Mouse (Mus musculus): ENCODE measurements around the gene Olfm2. TPM values are rescaled to one million over a fixed set of nuclear protein-coding genes. Genes with fewer than 3 reads are reported as not detected.
"Not testable (repeated sequence)": the region's sequence is repeated elsewhere in the genome, so short reads cannot be mapped to it uniquely, and the experiment has no call there.

Olfm2 gene
- total RNA-seq, 2 experiments from 2014 or later = 160 to 193 TPM

DNA sequence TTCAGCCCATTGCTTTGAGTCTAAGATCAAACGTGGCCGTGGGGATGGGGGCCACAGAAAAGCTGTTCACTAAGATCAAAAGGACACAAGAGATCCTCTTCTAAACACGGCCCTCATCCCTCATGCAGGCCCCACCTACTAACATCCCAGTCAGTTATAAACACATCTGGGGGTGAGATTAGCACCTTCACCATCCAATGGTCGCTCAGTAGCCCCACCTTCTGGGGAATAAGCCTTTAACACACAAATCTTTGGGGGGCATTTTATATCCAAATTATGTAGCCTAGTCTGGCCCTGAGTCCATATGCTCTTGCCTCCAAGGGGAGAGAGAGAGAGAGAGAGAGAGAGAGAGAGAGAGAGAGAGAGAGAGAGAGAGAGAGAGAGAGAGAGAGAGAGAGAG is 40.2 kb downstream of the Olfm2 start:
- no peak for DNase-seq (ENCODE audit: low spot score in 2 of 2)
- intact Hi-C loops (cut with DNase I) = no loop called here

- DNase-seq (ENCODE audit: low spot score in 2 of 2) = no peak
- intact Hi-C loops (cut with DNase I) = no loop called here
Measured at GRCm38 (mm10) chr9:20705420-20705819, 40.7 kb downstream of the Olfm2 start.

DNA sequence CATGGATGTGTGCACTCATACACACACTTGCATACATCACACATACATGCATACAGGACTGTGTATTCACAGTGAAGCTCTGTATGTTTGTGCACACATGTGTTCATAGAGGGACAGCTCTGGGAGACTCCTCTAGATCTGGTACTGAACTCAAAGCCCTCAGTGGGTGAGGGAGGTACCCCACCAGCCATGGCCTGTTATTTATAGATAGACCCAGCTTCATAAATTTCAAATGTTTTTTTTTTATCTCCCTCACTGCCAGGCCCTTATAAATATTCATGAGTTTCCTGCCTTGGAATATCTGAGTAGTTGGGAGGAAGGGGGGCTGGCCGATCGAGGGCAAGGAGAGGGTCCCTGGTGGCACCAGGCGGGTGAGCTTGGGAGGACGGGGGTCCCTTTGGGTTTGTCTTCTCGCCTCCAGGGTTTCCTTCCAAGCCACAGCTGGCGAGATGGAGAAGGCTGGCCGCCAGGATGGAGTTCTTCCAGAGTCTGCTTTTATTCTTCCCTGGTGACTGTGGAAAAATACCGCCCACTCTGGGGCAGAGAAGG is 42.2 kb downstream of the Olfm2 start:
- intact Hi-C loops (cut with DNase I) = no loop called here
- peak; percentile 57 to 63 for DNase-seq (ENCODE audit: low spot score in 2 of 2)

GRCm38 (mm10) chr9:20697466-20697865 is 48.7 kb downstream of the Olfm2 start:
- no peak for DNase-seq (ENCODE audit: low spot score in 2 of 2)
- intact Hi-C loops (cut with DNase I) = no loop called here

DNA sequence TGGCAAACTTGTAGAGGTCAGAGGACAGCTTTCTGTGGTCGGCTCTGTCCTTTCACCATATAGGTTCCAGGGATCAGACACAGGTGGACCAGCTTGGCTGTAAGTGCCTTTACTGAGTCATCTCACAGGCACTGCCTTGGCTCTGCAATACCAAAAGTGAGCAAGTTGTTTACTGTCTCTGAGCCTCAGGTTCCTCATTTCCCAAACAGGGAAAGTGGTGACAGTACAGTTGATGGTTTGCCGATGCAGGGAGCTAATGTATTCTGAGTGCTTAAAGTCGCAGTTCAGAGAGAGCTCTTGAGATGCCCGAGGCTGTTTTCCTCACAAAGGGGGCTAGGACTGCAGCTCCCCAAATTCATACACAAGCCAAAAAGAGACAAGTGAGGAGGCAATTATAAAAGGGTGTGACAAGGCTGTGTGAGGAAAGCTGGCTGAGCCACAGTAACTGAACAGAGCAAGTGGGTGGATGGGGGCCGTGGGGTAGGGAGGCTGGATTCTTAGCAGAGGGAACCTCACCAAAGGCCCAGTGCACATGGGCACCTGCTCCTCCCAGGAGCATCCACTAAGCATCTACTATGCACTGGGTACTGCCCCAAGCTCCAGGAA is 49.9 kb downstream of the Olfm2 start:
- intact Hi-C loops (cut with DNase I) = no loop called here
- peak in 1 of 2 experiments; percentile 50 for DNase-seq (ENCODE audit: low spot score in 2 of 2)

DNA sequence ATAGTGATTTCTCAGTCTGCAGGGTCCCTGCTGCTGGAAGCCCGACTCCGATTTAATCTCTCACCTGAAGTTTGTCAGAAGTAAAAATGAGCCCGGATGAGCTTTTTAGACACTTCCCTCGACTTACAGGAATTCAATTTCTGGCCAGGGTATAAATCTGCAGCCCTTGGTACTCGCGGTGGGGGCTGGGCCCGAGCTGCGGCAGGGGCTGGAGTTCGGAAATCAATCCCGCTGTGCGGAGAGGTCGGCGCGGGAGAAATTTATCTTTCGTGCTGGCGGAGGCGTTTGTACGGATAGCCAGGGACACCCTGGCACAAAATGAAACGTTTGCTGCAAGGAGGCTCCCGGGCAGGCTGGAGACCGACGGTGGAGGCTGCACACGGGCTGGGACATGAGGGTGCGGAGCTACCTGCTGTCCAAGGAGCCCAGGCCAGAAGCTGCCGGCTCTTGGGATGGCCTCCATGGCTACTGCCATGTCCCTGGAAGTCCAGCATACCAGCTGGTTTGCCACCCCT is 51.4 kb downstream of the Olfm2 start:
- intact Hi-C loops (cut with DNase I) = no loop called here
- DNase-seq (ENCODE audit: low spot score in 2 of 2) = no peak

DNA sequence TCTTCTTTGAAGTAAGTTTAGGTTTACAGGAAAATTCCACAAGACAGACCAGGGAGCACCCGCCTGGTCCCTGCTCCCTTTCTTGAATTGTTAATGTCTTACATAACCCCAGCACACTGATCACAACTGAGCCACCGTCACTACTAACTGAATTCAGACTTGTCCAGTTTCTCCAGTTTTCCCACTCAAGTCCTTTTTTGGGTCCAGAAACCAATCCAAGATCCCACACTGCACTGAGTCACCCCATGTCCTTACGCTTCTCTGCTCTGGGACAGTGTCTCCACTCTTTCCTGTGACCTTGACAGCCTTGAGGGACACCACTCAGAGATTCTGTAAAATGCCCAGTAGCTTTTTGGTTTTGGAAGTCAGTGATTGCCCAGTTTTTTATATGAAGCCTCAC is 53.3 kb downstream of the Olfm2 start:
- no peak for DNase-seq (ENCODE audit: low spot score in 2 of 2)
- intact Hi-C loops (cut with DNase I) = no loop called here

GRCm38 (mm10) chr9:20690449-20690848 is 55.7 kb downstream of the Olfm2 start:
- DNase-seq (ENCODE audit: low spot score in 2 of 2); intact Hi-C loops (cut with DNase I): not testable (repeated sequence)

- intact Hi-C loops (cut with DNase I) = loop anchor here (5.0 kb wide), 1 partner anchor 37 kb away; no protein-coding TSS in a partner anchor
- DNase-seq (ENCODE audit: low spot score in 2 of 2) = no peak
Measured at GRCm38 (mm10) chr9:20689913-20690312, 56.2 kb downstream of the Olfm2 start.

DNA sequence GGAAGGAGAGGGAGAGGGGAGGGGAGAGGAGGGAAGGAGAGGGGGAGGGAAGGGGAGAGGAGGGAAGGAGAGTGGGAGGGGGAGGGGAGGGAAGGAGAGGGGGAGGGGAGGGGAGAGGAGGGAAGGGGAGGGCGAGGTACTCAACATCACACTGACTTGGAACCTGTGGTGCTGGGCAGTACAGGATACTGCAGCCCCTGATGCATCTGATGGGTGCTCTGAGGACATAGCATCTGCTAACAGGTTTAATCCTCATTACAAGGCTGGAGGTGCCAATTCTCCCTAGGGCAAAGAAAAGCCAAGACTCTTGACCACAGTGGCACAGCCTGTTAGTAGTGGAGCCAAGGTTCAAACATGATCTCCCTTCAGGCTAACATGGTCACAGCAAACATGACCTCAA is 56.7 kb downstream of the Olfm2 start:
- intact Hi-C loops (cut with DNase I) = loop anchor here (5.0 kb wide), 1 partner anchor 38 kb away; no protein-coding TSS in a partner anchor
- DNase-seq (ENCODE audit: low spot score in 2 of 2) = no peak

- peak; percentile 74 to 76 for DNase-seq (ENCODE audit: low spot score in 2 of 2)
Measured at GRCm38 (mm10) chr9:20685081-20685861, 60.9 kb downstream of the Olfm2 start.

GRCm38 (mm10) chr9:20682389-20682722 is 63.8 kb downstream of the Olfm2 start:
- intact Hi-C loops (cut with DNase I) = no loop called here
- DNase-seq (ENCODE audit: low spot score in 2 of 2) = peak in 1 of 2 experiments; percentile 60

More at GRCm38 (mm10) chr9:20685081-20685861, 60.9 kb downstream of the Olfm2 start:
- intact Hi-C loops (cut with DNase I) = loop anchor here (5.0 kb wide), 1 partner anchor 42 kb away; no protein-coding TSS in a partner anchor

GRCm38 (mm10) chr9:20681546-20682388 is 64.4 kb downstream of the Olfm2 start:
- DNase-seq (ENCODE audit: low spot score in 2 of 2) = no peak
- intact Hi-C loops (cut with DNase I) = no loop called here

DNA sequence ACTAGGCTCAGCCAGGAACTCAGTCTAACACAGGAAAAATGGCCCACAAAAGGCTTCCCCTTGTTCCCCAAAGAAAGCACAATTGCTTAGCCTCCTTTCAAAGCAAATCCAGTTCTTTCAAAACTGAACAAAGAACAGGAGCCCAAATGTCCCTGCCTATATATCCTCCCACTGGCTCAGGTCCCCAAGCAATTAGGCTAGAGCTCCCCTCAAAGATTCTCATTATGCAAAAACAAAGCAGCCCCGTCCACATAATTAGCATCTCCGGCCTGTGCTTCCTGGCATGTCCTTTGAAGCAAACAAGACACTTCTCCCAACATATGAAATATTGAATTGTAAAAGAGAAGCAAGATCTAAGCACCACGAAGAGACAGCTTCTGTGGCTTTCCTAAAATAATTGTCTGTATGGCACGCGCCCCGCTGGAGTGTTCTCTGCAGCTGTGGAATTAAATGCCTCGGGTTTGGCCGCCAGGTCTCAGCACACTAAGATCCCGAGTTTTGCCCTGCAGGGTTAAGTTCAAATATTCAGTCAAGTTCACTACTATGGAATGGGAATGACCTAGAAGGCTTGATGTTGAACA is 65.7 kb downstream of the Olfm2 start:
- no peak for DNase-seq (ENCODE audit: low spot score in 2 of 2)

DNA sequence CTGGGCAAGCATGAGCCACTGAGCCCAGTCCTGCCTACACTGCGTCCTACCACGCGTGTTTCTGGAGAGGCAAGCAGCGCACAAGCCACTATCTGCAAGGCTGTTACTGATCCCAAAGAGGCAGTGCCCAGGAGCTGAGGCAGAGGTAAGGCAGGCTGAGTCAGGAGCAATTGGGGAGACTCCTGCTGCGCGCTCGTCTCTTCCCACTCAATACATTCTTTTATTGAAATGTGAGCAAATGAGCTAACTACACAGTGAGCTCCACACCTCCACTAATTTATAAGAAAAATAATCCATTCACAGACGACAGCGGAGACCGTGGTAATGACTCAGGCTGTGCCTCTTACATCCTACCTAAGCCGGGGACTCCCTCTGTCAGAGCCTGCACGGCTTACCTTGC is 68.3 kb downstream of the Olfm2 start:
- no peak for DNase-seq (ENCODE audit: low spot score in 2 of 2)
- intact Hi-C loops (cut with DNase I) = no loop called here

More for the DNA sequence above, 65.7 kb downstream of the Olfm2 start:
- intact Hi-C loops (cut with DNase I) = no loop called here

DNA sequence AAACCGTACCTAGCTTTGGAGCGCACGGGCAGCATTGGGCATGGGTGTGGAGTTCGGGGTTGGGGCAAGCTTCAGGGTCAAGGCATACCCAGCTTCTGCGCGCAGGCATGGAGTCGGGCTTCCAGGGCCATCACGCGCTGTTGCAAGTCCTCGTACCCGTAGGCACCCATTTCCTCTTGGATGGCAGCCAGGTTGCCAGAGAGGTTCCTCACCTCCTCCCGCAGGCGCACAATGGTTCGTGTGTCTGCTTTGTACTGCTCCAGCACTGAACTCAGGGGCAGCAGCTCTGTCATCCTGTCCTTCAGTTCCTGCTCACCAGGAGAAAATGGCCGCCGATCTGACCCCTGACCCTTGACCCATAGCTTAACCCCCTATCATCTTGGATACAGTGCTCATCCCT is 74.1 kb downstream of the Olfm2 start:
- no peak for DNase-seq (ENCODE audit: low spot score in 2 of 2)
- intact Hi-C loops (cut with DNase I) = no loop called here

DNA sequence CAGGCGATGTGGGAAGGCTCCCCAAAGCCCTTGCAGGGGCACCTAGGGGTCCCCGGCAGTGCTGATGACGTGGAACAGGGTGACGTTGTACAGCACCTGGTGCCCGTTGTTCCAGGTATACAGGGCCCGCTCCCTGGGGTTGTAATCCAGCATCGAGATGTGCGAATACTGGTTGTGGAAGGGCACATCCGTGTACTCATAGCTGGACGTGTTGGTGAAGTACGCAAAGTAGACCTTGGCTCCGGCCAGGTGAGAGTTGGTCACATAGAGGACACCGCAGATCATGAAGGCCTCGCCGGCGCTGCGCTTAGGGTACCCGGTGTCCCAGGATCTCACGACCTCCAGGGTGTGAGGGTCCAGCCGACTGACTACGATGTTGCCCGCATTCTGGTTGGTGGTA is 78.1 kb downstream of the Olfm2 start:
- intact Hi-C loops (cut with DNase I) = no loop called here
- no peak for DNase-seq (ENCODE audit: low spot score in 2 of 2)

GRCm38 (mm10) chr9:20666510-20667034 is 79.6 kb downstream of the Olfm2 start:
- no peak for DNase-seq (ENCODE audit: low spot score in 2 of 2)
- intact Hi-C loops (cut with DNase I) = no loop called here

- intact Hi-C loops (cut with DNase I) = no loop called here
- DNase-seq (ENCODE audit: low spot score in 2 of 2) = no peak
Measured at GRCm38 (mm10) chr9:20665925-20666324, 80.2 kb downstream of the Olfm2 start.
